Mouse (Mus musculus) heart, postnatal 14 days (tissue): ENCODE measurements around the gene Ccr3. TPM values are rescaled to one million over a fixed set of nuclear protein-coding genes. Genes with fewer than 3 reads are reported as not detected.
"Not testable (repeated sequence)": the region's sequence is repeated elsewhere in the genome, so short reads cannot be mapped to it uniquely, and the experiment has no call there.

ENCODE experiments used
- DNase-seq, 2 experiments: peaks; one replicate each; pipeline ENCODE4 v3.0.0; 2021 to 2022
- intact Hi-C: fragments of 180-260 bp; cut with DNase I; formaldehyde crosslinking; loops from one replicate; pipeline ENCODE4 v1.15.1; 2025
- total RNA-seq, 2 experiments: library from RNA; stranded (reverse); gene quantifications; 2 replicates each; pipeline ENCODE4 v1.2.3; 2021

The Ccr3 gene
- total RNA-seq, 2 experiments from 2014 or later: not detected

DNA sequence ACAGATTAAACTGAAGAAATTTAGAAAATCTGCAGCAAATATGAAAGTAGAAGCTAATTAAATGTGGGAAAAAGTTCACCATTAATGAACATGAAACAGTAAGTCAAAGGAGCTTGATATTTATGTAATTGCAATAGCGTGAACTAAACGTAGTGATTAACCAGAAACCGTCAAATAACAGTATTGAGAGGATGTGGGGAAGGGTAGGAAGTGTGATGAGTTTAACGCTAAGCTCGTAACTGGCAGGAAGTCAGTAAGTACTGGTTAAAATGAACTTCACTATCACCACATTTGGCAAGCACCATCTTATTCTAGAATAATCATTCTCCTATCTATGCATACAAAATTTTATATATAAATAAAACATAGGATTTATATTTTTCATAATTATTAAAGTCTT, 17.2 kb downstream of the Ccr3 start:
- no peak for DNase-seq
- intact Hi-C loops: no loop called here

- no peak for DNase-seq
- intact Hi-C loops: no loop called here
Observed at GRCm38 (mm10) chr9:124040932-124041331, 19.2 kb downstream of the Ccr3 start.

GRCm38 (mm10) chr9:124053532-124053931, 31.8 kb downstream of the Ccr3 start:
- no peak for DNase-seq
- intact Hi-C loops: no loop called here

- intact Hi-C loops: no loop called here
- DNase-seq: no peak
Observed at GRCm38 (mm10) chr9:124056158-124056709, 34.5 kb downstream of the Ccr3 start.

DNA sequence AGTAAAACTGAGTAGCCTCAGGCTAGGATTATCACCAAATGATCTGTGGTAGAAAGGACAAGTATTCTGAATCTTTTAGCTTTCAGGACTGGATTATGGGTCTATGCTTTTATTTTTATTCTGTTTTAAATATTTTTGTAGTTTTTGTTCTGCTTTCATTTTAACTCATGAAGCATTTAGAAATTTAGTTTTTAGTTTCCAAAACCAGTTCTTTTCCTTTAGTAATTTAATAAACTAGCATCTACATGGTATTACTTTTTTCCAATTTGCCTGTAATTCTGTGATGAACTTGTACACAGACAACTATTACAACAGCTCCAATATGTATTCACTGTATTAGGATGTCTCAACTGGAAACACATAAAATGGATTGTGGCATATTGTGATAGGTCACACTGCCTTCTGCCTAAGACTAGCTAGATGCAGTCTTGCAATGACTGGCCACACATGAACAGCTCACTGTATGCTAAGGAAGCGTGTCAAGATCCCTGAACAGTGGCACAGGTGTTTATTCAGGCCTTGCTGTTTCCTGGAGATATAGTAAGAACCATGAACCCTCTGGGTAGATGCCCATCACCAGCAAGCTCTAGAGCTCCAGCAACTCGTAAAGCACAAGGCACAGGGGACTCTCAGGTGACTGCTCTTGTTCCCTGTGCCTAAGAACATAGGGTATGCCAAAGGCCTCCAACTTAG, 38.0 kb downstream of the Ccr3 start:
- no peak for DNase-seq
- intact Hi-C loops: no loop called here

- DNase-seq, intact Hi-C loops: not testable (repeated sequence)
Observed at GRCm38 (mm10) chr9:124061474-124062432, 40.0 kb downstream of the Ccr3 start.

GRCm38 (mm10) chr9:124066572-124067103, 44.9 kb downstream of the Ccr3 start:
- no peak for DNase-seq
- intact Hi-C loops: no loop called here

- no peak for DNase-seq
- intact Hi-C loops: no loop called here
Observed at GRCm38 (mm10) chr9:124068098-124069058, 46.6 kb downstream of the Ccr3 start.

GRCm38 (mm10) chr9:124071506-124071905, 49.7 kb downstream of the Ccr3 start:
- DNase-seq: no peak
- intact Hi-C loops: no loop called here

DNA sequence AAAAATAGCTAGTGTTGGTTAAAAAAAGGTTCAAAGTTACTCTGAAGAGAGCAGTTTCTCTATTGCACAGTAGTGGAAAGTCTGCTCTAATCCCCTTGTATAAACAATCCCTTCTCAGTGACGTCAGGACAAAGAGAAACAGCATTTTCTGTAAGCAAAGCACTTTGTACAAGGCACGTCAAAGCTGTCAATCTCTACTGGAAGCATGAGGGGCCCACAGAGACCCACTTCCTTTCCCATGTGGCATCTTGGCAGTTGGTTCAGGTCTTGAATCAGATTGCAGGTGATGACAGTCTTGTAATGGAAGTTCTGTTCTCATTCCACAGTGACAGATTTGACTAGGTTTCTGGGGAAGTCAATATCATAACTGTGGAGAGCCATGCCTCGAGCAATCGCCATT, 58.0 kb downstream of the Ccr3 start:
- intact Hi-C loops: no loop called here
- no peak for DNase-seq

GRCm38 (mm10) chr9:124080471-124080870, 58.7 kb downstream of the Ccr3 start:
- DNase-seq, intact Hi-C loops: not testable (repeated sequence)

Other genes starting within 250 kb of the Ccr3 start
- gene Cxcr6, start 215.5 kb upstream of the Ccr3 start, total RNA-seq: under 1 TPM in 1 of 2 experiments, not detected in 1; 0.20 TPM
- 100 to 1,000 TPM; 250 to 267 TPM for gene Fyco1, start 170.1 kb upstream of the Ccr3 start, total RNA-seq
- gene Xcr1, start 159.9 kb upstream of the Ccr3 start, total RNA-seq: under 1 TPM in 1 of 2 experiments, not detected in 1; 0.05 TPM
- gene Ccr1, start 53.3 kb upstream of the Ccr3 start, total RNA-seq: 1 to 10 TPM; 1.2 to 1.6 TPM
- gene Ccr1l1, start 43.6 kb upstream of the Ccr3 start, total RNA-seq: not detected
- gene Ccr2, start 80.0 kb downstream of the Ccr3 start, total RNA-seq: under 1 TPM; 0.85 to 0.93 TPM
- 1 to 10 TPM in 1 of 2 experiments, under 1 TPM in 1; 0.66 to 2.0 TPM for gene Ccr5, start 99.6 kb downstream of the Ccr3 start, total RNA-seq